Mouse (Mus musculus): Measurements from ENCODE around the gene Try5. TPM values are rescaled to one million over a fixed set of nuclear protein-coding genes. Genes with fewer than 3 reads are reported as not detected.

The Try5 gene
- not detected in 2 replicates for polyA plus RNA-seq (2012)

GRCm38 (mm10) chr6:41316741-41317140 lies at the start of gene Try5:
TSS of gene Try5 (minus strand) at chr6:41316841.

GRCm38 (mm10) chr6:41353932-41354331 lies 37.3 kb upstream of the Try5 start, which contains the start of gene Try10:
TSS of gene Try10 (plus strand) at chr6:41354105.

DNA sequence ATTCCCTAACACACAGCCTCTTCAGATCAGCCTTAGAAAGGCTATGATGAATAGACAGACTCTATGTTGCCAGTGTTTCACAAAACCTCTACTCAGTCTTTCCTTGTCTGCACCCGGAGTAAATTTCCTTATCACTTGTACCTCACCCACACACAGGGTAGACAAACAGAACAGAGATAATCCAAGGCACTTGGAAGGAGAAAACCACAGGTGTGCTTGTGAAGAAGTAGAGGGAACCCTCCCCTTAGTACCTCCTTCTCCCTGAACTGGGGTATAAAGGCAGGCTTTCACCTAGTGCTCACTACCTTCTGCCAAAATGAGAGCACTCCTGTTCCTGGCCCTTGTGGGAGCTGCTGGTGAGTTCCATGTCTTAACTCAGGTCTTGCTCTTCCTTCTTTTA lies 14.7 kb downstream of the Try5 start, which contains the start of gene Try4:
Try4 (plus strand) TSS at position 301 of the 400 bp plus-strand sequence.

Other genes with a start within 250 kb of the Try5 start
- gene Try4, start 14.6 kb downstream of the Try5 start, polyA plus RNA-seq (2012): not detected in 2 replicates
- not detected in 2 replicates for gene Try10, start 37.3 kb upstream of the Try5 start, polyA plus RNA-seq (2012)
- gene Prss3, start 60.8 kb upstream of the Try5 start, polyA plus RNA-seq (2012): not detected in 2 replicates
- not detected in 2 replicates for gene Gm5771, start 75.5 kb upstream of the Try5 start, polyA plus RNA-seq (2012)
- gene Gm10334, start 129.3 kb upstream of the Try5 start, polyA plus RNA-seq (2012): not detected in 2 replicates
- not detected in 2 replicates for gene Prss1, start 142.1 kb upstream of the Try5 start, polyA plus RNA-seq (2012)
- 0.11 TPM in 1 of 2 replicates, not detected in the other for gene Prss2, start 204.9 kb upstream of the Try5 start, polyA plus RNA-seq (2012)

All from megakaryocyte-erythroid progenitor cell, adult 5 weeks (primary cell).